Mouse (Mus musculus) gastrocnemius, postnatal 10 days (tissue): ENCODE data around the gene Adh6a. TPM values are rescaled to one million over a fixed set of nuclear protein-coding genes. Genes with fewer than 3 reads are reported as not detected.

ENCODE experiments used
- DNase-seq: peaks from one replicate; pipeline ENCODE4 v3.0.0; 2021; ENCODE audit warnings: mixed read lengths
- long read RNA-seq, 2 experiments: library from polyadenylated mRNA; stranded (forward); transcript quantifications; one replicate each; pipeline ENCODE4 v2.0.0; 2021
- total RNA-seq, 2 experiments: library from RNA; stranded (reverse); gene quantifications; 2 replicates each; pipeline ENCODE4 v1.2.3; 2021

The Adh6a gene
- not detected for total RNA-seq
- long read RNA-seq, experiment 1: 0 reads
- long read RNA-seq, experiment 2: 0 reads

- DNase-seq: no peak
Measured at GRCm38 (mm10) chr3:138312965-138313364, at the start of gene Adh6a. Gene Adh6a, plus strand, starts transcription at chr3:138313286.

GRCm38 (mm10) chr3:138264648-138265047 lies 48.4 kb upstream of the Adh6a start:
- DNase-seq: no peak

GRCm38 (mm10) chr3:138270507-138270906 lies 42.6 kb upstream of the Adh6a start:
- DNase-seq: no peak

- DNase-seq: no peak
Measured at GRCm38 (mm10) chr3:138271297-138271696, 41.8 kb upstream of the Adh6a start.

GRCm38 (mm10) chr3:138273080-138273479 lies 40.0 kb upstream of the Adh6a start:
- no peak for DNase-seq

GRCm38 (mm10) chr3:138275100-138275499 lies 38.0 kb upstream of the Adh6a start:
- DNase-seq: no peak

GRCm38 (mm10) chr3:138282556-138282955 lies 30.5 kb upstream of the Adh6a start:
- DNase-seq: no peak

GRCm38 (mm10) chr3:138283831-138284230 lies 29.3 kb upstream of the Adh6a start:
- no peak for DNase-seq

- DNase-seq: no peak
Measured at GRCm38 (mm10) chr3:138285986-138286385, 27.1 kb upstream of the Adh6a start.

GRCm38 (mm10) chr3:138287686-138288085 lies 25.4 kb upstream of the Adh6a start:
- no peak for DNase-seq

GRCm38 (mm10) chr3:138290672-138291071 lies 22.4 kb upstream of the Adh6a start:
- no peak for DNase-seq

GRCm38 (mm10) chr3:138291529-138292117 lies 21.5 kb upstream of the Adh6a start:
- DNase-seq: no peak

- DNase-seq: no peak
Measured at GRCm38 (mm10) chr3:138293298-138293895, 19.7 kb upstream of the Adh6a start.

- DNase-seq: no peak
Measured at GRCm38 (mm10) chr3:138300130-138300529, 13.0 kb upstream of the Adh6a start.

GRCm38 (mm10) chr3:138302676-138303075 lies 10.4 kb upstream of the Adh6a start:
- no peak for DNase-seq

GRCm38 (mm10) chr3:138303771-138304488 lies 9.2 kb upstream of the Adh6a start:
- DNase-seq: no peak

GRCm38 (mm10) chr3:138304489-138304871 lies 8.6 kb upstream of the Adh6a start:
- no peak for DNase-seq

- DNase-seq: no peak
Measured at GRCm38 (mm10) chr3:138305486-138306289, 7.4 kb upstream of the Adh6a start.

- no peak for DNase-seq
Measured at GRCm38 (mm10) chr3:138306290-138306683, 6.8 kb upstream of the Adh6a start.

- DNase-seq: no peak
Measured at GRCm38 (mm10) chr3:138309910-138310309, 3.2 kb upstream of the Adh6a start.

GRCm38 (mm10) chr3:138311015-138311414 lies 2.1 kb upstream of the Adh6a start:
- DNase-seq: no peak

GRCm38 (mm10) chr3:138316908-138317472 lies 3.9 kb downstream of the Adh6a start:
- DNase-seq: no peak
